Mouse (Mus musculus) C2C12 (cell line): ENCODE measurements around the gene Gria4.

ENCODE experiments used
- CTCF ChIP-seq: IDR thresholded peaks from one replicate; pipeline ENCODE4 v1.5.1; 2011; ENCODE audit not compliant: control insufficient read depth, insufficient read depth, insufficient read length
- MAX ChIP-seq: IDR thresholded peaks from one replicate; pipeline ENCODE4 v1.6.1; 2011; ENCODE audit warnings: mild to moderate bottlenecking, control low read depth
- MYOD1 ChIP-seq: IDR thresholded peaks from one replicate; pipeline ENCODE4 v1.6.1; 2011; ENCODE audit warnings: low read depth; ENCODE audit not compliant: control insufficient read depth, insufficient read length

- no peak for TF ChIP-seq MAX
- TF ChIP-seq CTCF: no peak
- no peak for TF ChIP-seq MYOD1
Measured at GRCm38 (mm10) chr9:4458193-4458592, 337.8 kb downstream of the Gria4 start.
